Mouse (Mus musculus) embryonic facial prominence, embryonic 11.5 days (tissue): ENCODE measurements around the gene Plekha5. TPM values are rescaled to one million over a fixed set of nuclear protein-coding genes. Genes with fewer than 3 reads are reported as not detected.

ENCODE experiments used
- ATAC-seq: fragments of 200-750 bp; cut with Nextera tagmentation; replicated peaks from 2 replicates; pipeline ENCODE4 v1.8.0; 2017; ENCODE audit warnings: low read depth; ENCODE audit not compliant: insufficient number of reproducible peaks, low FRiP score, low TSS enrichment
- DNase-seq: peaks from one replicate; pipeline ENCODE4 v3.0.0-alpha.2; 2015; ENCODE audit warnings: low spot score
- H3K27ac ChIP-seq: fragments of 300-500 bp; sonication (generic); replicated peaks from 2 replicates; pipeline ENCODE4 v1.5.1; 2014; ENCODE audit warnings: mild to moderate bottlenecking, low read depth, low read length, control low read depth
- H3K27me3 ChIP-seq: fragments of 300-500 bp; sonication (generic); 2 replicates; pipeline ENCODE4 v1.6.1; 2014; ENCODE audit warnings: mild to moderate bottlenecking, low read length, moderate library complexity, mixed read lengths; ENCODE audit not compliant: control insufficient read depth, insufficient read depth
- H3K36me3 ChIP-seq: fragments of 300-500 bp; sonication (generic); replicated peaks from 2 replicates; pipeline ENCODE4 v1.6.1; 2014; ENCODE audit warnings: low read depth, mild to moderate bottlenecking, low read length, moderate library complexity, mixed read lengths; ENCODE audit not compliant: control insufficient read depth, insufficient read depth
- H3K4me1 ChIP-seq: fragments of 300-500 bp; sonication (generic); 2 replicates; pipeline ENCODE4 v1.6.1; 2014; ENCODE audit warnings: low read length, mixed read lengths; ENCODE audit not compliant: control insufficient read depth, insufficient read depth
- H3K4me2 ChIP-seq: fragments of 300-500 bp; sonication (generic); 2 replicates; pipeline ENCODE4 v1.6.1; 2014; ENCODE audit warnings: low read depth, mild to moderate bottlenecking, control low read depth, low read length, moderate library complexity
- H3K4me3 ChIP-seq: fragments of 300-500 bp; sonication (generic); 2 replicates; pipeline ENCODE4 v1.5.1; 2014; ENCODE audit warnings: low read depth, low read length, control low read depth
- H3K9ac ChIP-seq: fragments of 300-500 bp; sonication (generic); replicated peaks from 2 replicates; pipeline ENCODE4 v1.6.1; 2014; ENCODE audit warnings: mild to moderate bottlenecking, control low read depth, low read length
- H3K9me3 ChIP-seq: fragments of 300-500 bp; sonication (generic); replicated peaks from 2 replicates; pipeline ENCODE4 v1.6.1; 2016; ENCODE audit warnings: mild to moderate bottlenecking, low read length, inconsistent platforms, mixed read lengths; ENCODE audit not compliant: control insufficient read depth
- WGBS: fragments of 180-500 bp; shearing (Covaris S2); extraction: QIAGEN DNeasy Blood & Tissue Kit; methylation state at CpG from one replicate; pipeline ENCODE4 v1.1.7; 2014; 5-methylcytosine and 5-hydroxymethylcytosine counted together
- polyA plus RNA-seq: library from polyadenylated mRNA; unstranded; fragments of >200 nt; fragmentation: Nextera tagmentation; extraction: Ambion mirVana; gene quantifications from 2 replicates; pipeline ENCODE4 v1.2.1, GENCODE M21; 2014

Plekha5 gene
- polyA plus RNA-seq, 1 experiment from 2014 or later, result 56.2 TPM

DNA sequence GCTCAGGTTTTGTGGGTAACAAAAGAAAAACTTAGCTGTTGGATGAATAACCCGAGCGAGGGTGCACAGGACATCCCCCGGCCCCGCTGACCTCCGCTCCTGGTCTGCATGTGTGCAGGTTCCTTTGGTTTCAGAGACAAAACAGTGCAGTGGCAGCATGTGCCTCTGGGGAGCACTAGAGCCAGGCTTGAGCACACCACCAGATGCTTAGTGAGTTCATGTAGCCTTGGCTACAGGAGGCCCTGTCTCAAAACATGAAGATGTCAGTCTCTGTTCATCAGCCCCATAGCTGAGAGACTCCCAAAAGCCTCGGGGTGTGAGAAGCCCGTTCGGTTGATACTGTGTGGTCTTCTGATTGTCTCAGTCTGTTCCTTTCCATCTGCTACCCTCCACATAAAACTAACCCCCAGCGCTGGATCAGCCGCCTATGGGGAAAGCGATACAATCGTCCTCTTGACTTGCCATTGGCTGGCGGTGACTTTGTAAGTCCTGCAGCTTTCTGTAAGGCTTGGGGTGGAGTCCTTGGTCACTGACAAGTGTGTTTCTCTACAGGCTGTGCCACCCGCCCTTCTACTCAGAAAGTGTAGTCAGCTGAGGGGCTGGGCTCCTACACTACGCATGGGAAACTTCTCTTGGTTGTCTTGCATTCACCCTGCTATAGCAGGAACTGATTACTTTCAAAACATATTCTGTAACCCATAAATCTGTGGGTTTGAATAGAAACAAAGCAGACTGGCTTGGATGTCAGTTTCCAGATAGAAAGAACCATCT, 32.7 kb downstream of the Plekha5 start:
- Histone ChIP-seq H3K36me3 (no peaks in the 10 kb centered on the region; the same call in 1 of the 2 replicates), H3K9me3 (no peaks in the 10 kb centered on the region), H3K4me3 (no peak overlapping the region), H3K4me2 (no peak overlapping the region), H3K27ac (no peak overlapping the region), H3K27me3 (no peaks in the 10 kb centered on the region), H3K4me1 (no peaks in the 10 kb centered on the region), H3K9ac (no peak overlapping the region)
- WGBS, result 84% methylated on average over 15 of the region's 15 CpGs
- DNase-seq (no peak), ATAC-seq (no peak)

DNA sequence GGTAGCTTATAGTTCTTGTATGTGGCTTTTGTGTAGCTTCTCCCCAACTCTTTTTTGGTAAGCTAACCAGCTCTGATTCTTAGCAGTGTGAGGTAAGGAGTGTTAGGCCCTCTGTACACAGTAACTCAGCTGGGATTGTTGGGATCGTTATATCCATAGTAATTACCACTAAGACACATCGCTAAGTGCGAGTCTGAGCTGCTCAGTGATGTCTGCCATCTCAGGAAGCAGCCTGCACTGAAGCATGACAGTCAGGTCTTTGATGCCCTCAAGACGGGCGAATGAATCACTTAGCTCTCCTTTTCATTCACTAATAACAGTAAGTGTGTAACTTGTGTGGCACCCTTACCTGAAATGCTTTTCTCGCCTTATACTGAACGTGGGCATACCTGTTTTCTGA, 36.5 kb downstream of the Plekha5 start:
- Histone ChIP-seq H3K9ac (no peak overlapping the region), H3K4me3 (no peak overlapping the region), H3K36me3 (no peaks in the 10 kb centered on the region), H3K9me3 (no peaks in the 10 kb centered on the region), H3K4me1 (no peaks in the 10 kb centered on the region), H3K4me2 (no peak overlapping the region), H3K27me3 (no peaks in the 10 kb centered on the region), H3K27ac (no peak overlapping the region)
- no peak for ATAC-seq
- DNase-seq, result no peak
- WGBS, result 80% methylated on average over 7 of the region's 7 CpGs

DNA sequence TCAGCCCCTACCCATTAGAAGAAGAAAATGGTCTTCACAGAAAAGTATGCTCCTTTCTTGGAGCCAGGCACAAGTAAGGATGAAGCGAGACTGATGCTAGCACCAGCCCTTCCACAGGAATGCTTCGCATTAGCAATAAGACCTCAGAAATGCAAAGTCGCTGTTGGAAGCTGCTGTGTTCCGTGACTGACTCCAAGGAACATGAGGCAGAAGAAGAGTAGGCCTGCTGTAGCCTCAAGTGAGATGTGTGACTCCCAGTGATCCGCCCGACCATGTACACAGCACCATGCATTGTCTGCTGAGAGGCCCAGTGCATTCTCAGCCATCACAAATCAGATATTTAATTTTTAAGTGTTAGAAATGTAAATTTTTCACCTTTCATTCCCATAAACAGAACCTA, 41.0 kb downstream of the Plekha5 start:
- no peak overlapping the region for H3K9ac ChIP-seq
- ATAC-seq (no peak), DNase-seq (no peak)
- H3K27me3 ChIP-seq, result no peaks in the 10 kb centered on the region
- no peaks in the 10 kb centered on the region for H3K9me3 ChIP-seq
- H3K36me3 ChIP-seq, result no peaks in the 10 kb centered on the region
- H3K4me2 ChIP-seq, result no peak overlapping the region
- 91% methylated on average over 6 of the region's 6 CpGs for WGBS
- H3K27ac ChIP-seq, result no peak overlapping the region
- no peak overlapping the region for H3K4me3 ChIP-seq
- no peaks in the 10 kb centered on the region for H3K4me1 ChIP-seq

DNA sequence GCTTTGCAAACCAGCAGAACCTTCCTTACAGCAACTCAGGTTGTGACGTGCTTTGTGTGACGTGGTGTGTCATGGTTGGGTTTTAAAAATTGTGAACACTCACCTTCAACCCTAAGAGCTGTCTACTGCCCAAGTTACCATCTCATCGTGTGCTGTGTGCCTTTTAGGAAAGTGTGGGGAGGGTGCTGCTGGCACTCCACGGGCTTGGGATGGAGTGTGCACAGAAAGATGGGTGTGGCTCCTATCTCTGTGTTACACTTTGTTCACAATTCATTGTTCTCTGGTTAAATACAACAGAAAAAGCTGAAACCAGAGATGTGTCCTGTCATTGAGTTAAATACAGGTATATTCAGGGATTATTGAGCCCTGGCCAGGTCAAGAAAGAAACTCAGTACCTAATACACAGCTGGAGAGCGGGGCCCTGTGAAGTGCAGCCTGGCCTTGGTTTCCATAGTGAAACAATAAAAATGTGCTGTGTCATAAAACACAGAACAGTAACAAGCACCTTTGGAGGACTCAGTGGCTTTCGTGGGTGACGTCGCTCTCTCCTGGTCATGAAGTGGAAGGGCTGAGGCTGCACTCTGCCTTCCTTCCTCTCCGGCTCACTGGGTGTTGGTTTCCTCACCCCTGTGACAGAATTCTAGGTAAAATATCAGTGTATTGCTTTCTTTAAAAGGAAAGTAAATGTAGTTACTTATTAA, 42.2 kb downstream of the Plekha5 start:
- ATAC-seq (no peak), DNase-seq (no peak)
- no peaks in the 10 kb centered on the region for H3K9me3 ChIP-seq
- no peaks in the 10 kb centered on the region for H3K4me1 ChIP-seq
- H3K4me2 ChIP-seq, result no peak overlapping the region
- WGBS, result 87% methylated on average over 9 of the region's 9 CpGs
- H3K4me3 ChIP-seq, result no peak overlapping the region
- no peak overlapping the region for H3K27ac ChIP-seq
- H3K36me3 ChIP-seq, result no peaks in the 10 kb centered on the region
- no peak overlapping the region for H3K9ac ChIP-seq
- no peaks in the 10 kb centered on the region for H3K27me3 ChIP-seq

DNA sequence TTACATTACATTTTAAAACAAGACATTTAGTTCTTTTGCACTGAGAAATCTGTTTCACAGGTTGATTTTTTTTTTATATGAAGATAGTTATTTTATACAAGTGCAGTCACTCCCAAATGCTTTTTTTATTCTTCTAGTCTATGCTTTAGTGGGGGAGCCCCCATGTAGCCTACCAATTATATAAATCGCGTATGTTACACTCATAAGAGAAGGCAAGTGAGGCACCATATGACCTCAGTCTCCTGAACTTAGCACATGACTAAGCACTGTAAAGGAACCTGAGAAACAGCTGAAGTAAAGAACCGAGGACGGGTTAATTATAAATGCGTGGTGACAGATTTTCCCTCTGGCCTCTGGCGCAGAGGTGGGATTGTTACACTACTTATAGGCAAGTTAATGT, 43.0 kb downstream of the Plekha5 start:
- Histone ChIP-seq H3K9ac (no peak overlapping the region), H3K36me3 (no peaks in the 10 kb centered on the region), H3K4me1 (no peaks in the 10 kb centered on the region), H3K9me3 (no peaks in the 10 kb centered on the region), H3K27ac (no peak overlapping the region), H3K4me3 (no peak overlapping the region), H3K27me3 (no peaks in the 10 kb centered on the region), H3K4me2 (no peak overlapping the region)
- 85% methylated on average over 6 of the region's 6 CpGs for WGBS
- DNase-seq (no peak), ATAC-seq (no peak)

DNA sequence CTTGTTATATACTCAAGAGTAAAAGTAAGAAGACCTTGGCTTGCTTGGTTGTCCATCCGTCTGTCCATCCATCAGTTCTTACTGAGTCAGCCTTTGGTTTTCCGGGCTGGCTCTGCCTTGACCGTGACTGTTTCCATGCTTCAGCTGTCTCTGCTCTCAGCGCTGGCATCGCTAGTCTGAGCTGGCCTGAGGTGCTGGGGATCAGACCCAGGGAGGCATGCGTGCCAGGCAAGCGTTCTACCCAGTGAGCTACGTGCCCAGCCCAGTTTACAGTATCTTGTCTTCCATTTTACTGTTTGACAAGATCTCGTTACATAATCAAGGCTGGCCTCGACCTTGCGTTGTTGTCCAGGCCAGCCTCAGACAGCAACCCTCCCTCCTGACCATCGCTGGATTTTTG, 44.0 kb downstream of the Plekha5 start:
- no peak overlapping the region for H3K27ac ChIP-seq
- no peaks in the 10 kb centered on the region for H3K9me3 ChIP-seq
- no peak for DNase-seq
- H3K4me1 ChIP-seq, result no peaks in the 10 kb centered on the region
- H3K36me3 ChIP-seq, result no peaks in the 10 kb centered on the region
- H3K27me3 ChIP-seq, result no peaks in the 10 kb centered on the region
- WGBS, result 98% methylated on average over 12 of the region's 12 CpGs
- no peak overlapping the region for H3K4me2 ChIP-seq
- H3K4me3 ChIP-seq, result no peak overlapping the region
- no peak for ATAC-seq
- no peak overlapping the region for H3K9ac ChIP-seq

DNA sequence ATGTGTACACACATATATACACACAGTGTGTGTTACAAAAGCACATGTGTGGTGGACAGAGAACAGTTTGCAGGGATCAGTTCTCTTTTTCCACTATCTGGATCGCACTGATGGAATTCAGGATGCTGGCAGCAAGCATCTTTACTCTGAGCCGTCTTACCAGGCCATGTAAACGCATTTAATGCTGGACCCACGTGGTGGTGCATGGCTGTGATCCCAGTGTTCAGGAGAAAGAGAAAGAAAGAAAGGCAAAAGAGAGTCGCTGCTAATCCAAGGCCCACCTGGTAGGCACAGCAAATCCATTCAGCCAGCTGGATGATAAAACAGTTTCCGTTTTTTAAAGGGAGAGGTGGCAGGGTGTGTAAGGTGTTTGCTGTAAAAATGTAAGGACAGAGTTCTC, 45.9 kb downstream of the Plekha5 start:
- no peak for ATAC-seq
- Histone ChIP-seq H3K9me3 (no peaks in the 10 kb centered on the region), H3K27ac (no peak overlapping the region), H3K27me3 (no peaks in the 10 kb centered on the region), H3K9ac (no peak overlapping the region), H3K4me2 (no peak overlapping the region), H3K4me1 (no peaks in the 10 kb centered on the region), H3K4me3 (no peak overlapping the region), H3K36me3 (no peaks in the 10 kb centered on the region)
- WGBS, result 86% methylated on average over 6 of the region's 6 CpGs
- no peak for DNase-seq

DNA sequence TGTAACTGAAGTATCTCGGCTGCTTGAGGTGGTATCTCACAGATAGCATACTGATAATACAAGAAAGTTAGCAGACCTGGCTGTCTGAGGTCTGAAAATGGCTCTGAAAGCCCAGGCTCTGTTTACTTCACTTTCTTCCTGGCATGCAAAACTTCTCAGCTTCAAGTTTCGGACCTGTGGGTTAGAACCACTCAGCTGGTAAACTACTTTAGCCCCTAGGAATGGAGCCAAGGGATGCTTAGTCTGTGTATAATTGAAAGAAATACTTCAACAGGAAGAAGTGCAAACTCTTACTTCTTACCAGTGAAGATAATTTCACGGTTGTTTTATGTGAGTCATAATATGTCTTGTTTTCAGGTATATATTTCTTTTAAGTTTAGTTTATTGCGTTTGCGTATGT, 47.9 kb downstream of the Plekha5 start:
- Histone ChIP-seq H3K4me1 (no peaks in the 10 kb centered on the region), H3K27me3 (no peaks in the 10 kb centered on the region), H3K9me3 (no peaks in the 10 kb centered on the region), H3K4me3 (no peak overlapping the region), H3K36me3 (no peaks in the 10 kb centered on the region), H3K4me2 (no peak overlapping the region), H3K27ac (no peak overlapping the region), H3K9ac (no peak overlapping the region)
- ATAC-seq, result no peak
- 85% methylated on average over 5 of the region's 5 CpGs for WGBS
- no peak for DNase-seq
